ENCODE assay signal across 18 mouse cellular contexts in genomic region chr17:87610583-87610982, GRCm38 (mm10). TPM values are rescaled to one million over a fixed set of nuclear protein-coding genes. Genes with fewer than 3 reads are reported as not detected.
DNase-seq lines count a peak whose midpoint lies in the region; ATAC-seq lines count a peak whose summit lies in the region.
"Had no signal": no experiment of that assay in that cellular context is flagged by ENCODE, and none has a peak within 500 bp of the region (broad histone marks: within the 10 kb centered on the region; RNA-seq: fewer than 3 reads in every experiment).

No protein-coding gene starts in this region.

- H3K9ac ChIP-seq in forebrain, embryonic 14.5 days (ENCODE audit: low read length), result no peak overlapping the region
- H3K9ac ChIP-seq in midbrain, embryonic 14.5 days (replicated peaks; ENCODE audit: low read length), result no peak overlapping the region
- H3K9ac ChIP-seq in intestine, embryonic 15.5 days, result no peak overlapping the region
- no peak overlapping the region for H3K9ac ChIP-seq in stomach, embryonic 16.5 days (ENCODE audit: low read length)

- H3K9me3 ChIP-seq in forebrain, embryonic 10.5 days, result no peaks in the 10 kb centered on the region
- H3K9me3 ChIP-seq in forebrain, embryonic 14.5 days (replicated peaks; ENCODE audit: control insufficient read depth, low read length), result no peaks in the 10 kb centered on the region
- H3K9me3 ChIP-seq in midbrain, embryonic 10.5 days (replicated peaks), result no peaks in the 10 kb centered on the region
- no peaks in the 10 kb centered on the region for H3K9me3 ChIP-seq in midbrain, embryonic 14.5 days (ENCODE audit: control insufficient read depth, low read length)
- no peaks in the 10 kb centered on the region for H3K9me3 ChIP-seq in intestine, embryonic 15.5 days
- H3K9me3 ChIP-seq in stomach, embryonic 16.5 days (replicated peaks; ENCODE audit: control insufficient read depth, low read length), result no peaks in the 10 kb centered on the region
- H3K9me3 ChIP-seq: embryonic facial prominence, embryonic 13.5 days; forebrain, embryonic 15.5 days; heart, embryonic 10.5 days; hindbrain, embryonic 15.5 days had no signal

- DNase-seq in forebrain, embryonic 10.5 days (ENCODE audit: extremely low spot score, low spot score), result no peak
- no peak for DNase-seq in forebrain, embryonic 14.5 days (ENCODE audit: low spot score)
- DNase-seq in midbrain, embryonic 10.5 days (ENCODE audit: low spot score), result no peak
- DNase-seq in midbrain, embryonic 14.5 days, result no peak
- no peak for DNase-seq in layer of hippocampus, adult 9-11 months
- DNase-seq: adrenal gland, postnatal 10 days; cerebellum, adult 11-12 months; cerebellum, adult 9-10 months; cerebellum, postnatal 25 days; gastrocnemius, postnatal 36 days; heart, adult 18-20 months; heart, postnatal 10 days had no signal

- 0 out of 2 replicates have a peak overlapping the region, but pooled peaks have one; percentile 15 for H3K27ac ChIP-seq in forebrain, embryonic 10.5 days
- no peak overlapping the region for H3K27ac ChIP-seq in forebrain, embryonic 14.5 days (ENCODE audit: low read depth, low read length)
- H3K27ac ChIP-seq in midbrain, embryonic 10.5 days (replicated peaks), result 0 out of 2 replicates have a peak overlapping the region, but pooled peaks have one; percentile 0
- H3K27ac ChIP-seq in midbrain, embryonic 14.5 days (replicated peaks; ENCODE audit: low read depth, low read length), result no peak overlapping the region
- peak overlapping the region; percentile 52 for H3K27ac ChIP-seq in intestine, embryonic 15.5 days
- H3K27ac ChIP-seq in stomach, embryonic 16.5 days (ENCODE audit: low read length), result peak overlapping the region; percentile 88; the same call in 1 of the 2 replicates
- H3K27ac ChIP-seq: forebrain, embryonic 15.5 days; heart, embryonic 10.5 days had no signal

- H3K36me3 ChIP-seq in forebrain, embryonic 10.5 days (replicated peaks), result no peaks in the 10 kb centered on the region
- no peaks in the 10 kb centered on the region for H3K36me3 ChIP-seq in forebrain, embryonic 14.5 days (ENCODE audit: control insufficient read depth, insufficient read depth, low read length)
- no peaks in the 10 kb centered on the region for H3K36me3 ChIP-seq in midbrain, embryonic 10.5 days
- H3K36me3 ChIP-seq in midbrain, embryonic 14.5 days (ENCODE audit: control insufficient read depth, insufficient read depth, low read length), result no peaks in the 10 kb centered on the region
- H3K36me3 ChIP-seq in intestine, embryonic 15.5 days, result no peaks in the 10 kb centered on the region
- H3K36me3 ChIP-seq in stomach, embryonic 16.5 days (ENCODE audit: control insufficient read depth, insufficient read depth, low read length), result no peaks in the 10 kb centered on the region
- H3K36me3 ChIP-seq: embryonic facial prominence, embryonic 13.5 days; forebrain, embryonic 15.5 days; heart, embryonic 10.5 days; hindbrain, embryonic 15.5 days had no signal

- WGBS in forebrain, embryonic 10.5 days, result 88% methylated on average over 6 of the region's 6 CpGs
- WGBS in forebrain, embryonic 14.5 days, result 88% methylated on average over 6 of the region's 6 CpGs
- 92% methylated on average over 6 of the region's 6 CpGs for WGBS in midbrain, embryonic 10.5 days
- 94% methylated on average over 6 of the region's 6 CpGs for WGBS in midbrain, embryonic 14.5 days
- 88% methylated on average over 6 of the region's 6 CpGs for WGBS in intestine, embryonic 15.5 days
- WGBS in stomach, embryonic 16.5 days, result 85% methylated on average over 6 of the region's 6 CpGs

- H3K27me3 ChIP-seq in forebrain, embryonic 10.5 days (ENCODE audit: poor library complexity, severe bottlenecking), result peaks cover 14% of the 10 kb centered on the region; the same call in 1 of the 2 replicates
- H3K27me3 ChIP-seq in forebrain, embryonic 14.5 days (replicated peaks; ENCODE audit: control insufficient read depth, insufficient read depth, low read length), result no peaks in the 10 kb centered on the region
- 0 out of 2 replicates have a peak, but pooled peaks cover 8% of the 10 kb centered on the region for H3K27me3 ChIP-seq in midbrain, embryonic 10.5 days (ENCODE audit: low read depth, poor library complexity, severe bottlenecking)
- no peaks in the 10 kb centered on the region for H3K27me3 ChIP-seq in midbrain, embryonic 14.5 days (ENCODE audit: control insufficient read depth, insufficient read depth, low read length)
- H3K27me3 ChIP-seq in intestine, embryonic 15.5 days (replicated peaks), result no peaks in the 10 kb centered on the region
- H3K27me3 ChIP-seq in stomach, embryonic 16.5 days (ENCODE audit: control insufficient read depth, insufficient read depth, low read length), result no peaks in the 10 kb centered on the region
- H3K27me3 ChIP-seq: embryonic facial prominence, embryonic 13.5 days; forebrain, embryonic 15.5 days; hindbrain, embryonic 15.5 days had no signal

- H3K4me3 ChIP-seq in forebrain, embryonic 10.5 days, result no peak overlapping the region
- no peak overlapping the region for H3K4me3 ChIP-seq in forebrain, embryonic 14.5 days (ENCODE audit: low read depth, low read length)
- H3K4me3 ChIP-seq in midbrain, embryonic 10.5 days, result no peak overlapping the region
- no peak overlapping the region for H3K4me3 ChIP-seq in midbrain, embryonic 14.5 days (replicated peaks; ENCODE audit: low read depth, low read length)
- no peak overlapping the region for H3K4me3 ChIP-seq in intestine, embryonic 15.5 days (replicated peaks)
- H3K4me3 ChIP-seq in stomach, embryonic 16.5 days (replicated peaks; ENCODE audit: low read length), result no peak overlapping the region

- no peak for ATAC-seq in forebrain, embryonic 14.5 days
- no peak for ATAC-seq in midbrain, embryonic 14.5 days (ENCODE audit: low FRiP score, low TSS enrichment)
- ATAC-seq in intestine, embryonic 15.5 days, result no peak
- ATAC-seq in stomach, embryonic 16.5 days (ENCODE audit: insufficient read depth, low FRiP score), result no peak
- ATAC-seq: forebrain, embryonic 15.5 days had no signal

- peaks cover 32% of the 10 kb centered on the region for H3K4me1 ChIP-seq in forebrain, embryonic 10.5 days
- H3K4me1 ChIP-seq in forebrain, embryonic 14.5 days (ENCODE audit: control insufficient read depth, insufficient read depth, low read length), result peaks cover 4% of the 10 kb centered on the region; the same call in 1 of the 2 replicates
- peaks cover 34% of the 10 kb centered on the region for H3K4me1 ChIP-seq in midbrain, embryonic 10.5 days
- peaks cover 12% of the 10 kb centered on the region for H3K4me1 ChIP-seq in midbrain, embryonic 14.5 days (ENCODE audit: control insufficient read depth, insufficient read depth, low read length)
- peaks cover 16% of the 10 kb centered on the region for H3K4me1 ChIP-seq in intestine, embryonic 15.5 days (replicated peaks)
- H3K4me1 ChIP-seq in stomach, embryonic 16.5 days (ENCODE audit: control insufficient read depth, insufficient read depth, low read length), result peaks cover 18% of the 10 kb centered on the region

- H3K4me2 ChIP-seq in forebrain, embryonic 14.5 days (ENCODE audit: low read length), result no peak overlapping the region
- H3K4me2 ChIP-seq in midbrain, embryonic 14.5 days (ENCODE audit: low read length), result no peak overlapping the region
- no peak overlapping the region for H3K4me2 ChIP-seq in intestine, embryonic 15.5 days (replicated peaks)
- H3K4me2 ChIP-seq in stomach, embryonic 16.5 days (ENCODE audit: low read depth, low read length), result no peak overlapping the region

RNA-seq across cellular contexts. Expression of gene Epcam, which starts 25.2 kb away (rescaled TPM):
- polyA plus RNA-seq in forebrain, embryonic 10.5 days (2016; fragmentation: Nextera tagmentation; extraction: Ambion mirVana), result 35.7 and 41.7 TPM in 2 replicates
- 2.5 and 3.1 TPM in 2 replicates for polyA plus RNA-seq in forebrain, embryonic 14.5 days (2014; fragmentation: Nextera tagmentation; extraction: Ambion mirVana)
- 8.3 and 11.8 TPM in 2 replicates for polyA plus RNA-seq in midbrain, embryonic 10.5 days (2016; fragmentation: Nextera tagmentation; extraction: Ambion mirVana)
- polyA plus RNA-seq in midbrain, embryonic 14.5 days (2014; fragmentation: Nextera tagmentation; extraction: Ambion mirVana), result 3.0 and 3.8 TPM in 2 replicates
- polyA plus RNA-seq in intestine, embryonic 15.5 days (2015; fragmentation: Nextera tagmentation; extraction: Ambion mirVana), result 958 and 974 TPM in 2 replicates
- 402 and 444 TPM in 2 replicates for polyA plus RNA-seq in stomach, embryonic 16.5 days (2015; fragmentation: Nextera tagmentation; extraction: Ambion mirVana)

Comparison
In these comparisons a context has a peak if more than half of its experiments do, and no peak if none do; other contexts are left out.
1. H3K27ac ChIP-seq: peak in forebrain, embryonic 10.5 days (single experiment), midbrain, embryonic 10.5 days (single experiment), intestine, embryonic 15.5 days (single experiment) and stomach, embryonic 16.5 days (single experiment); none in forebrain, embryonic 14.5 days (single experiment) and midbrain, embryonic 14.5 days (single experiment).